Mouse (Mus musculus) gastrocnemius, postnatal 14 days (tissue): ENCODE results near the gene Ugt1a7c. TPM values are rescaled to one million over a fixed set of nuclear protein-coding genes. Genes with fewer than 3 reads are reported as not detected.

Source experiments
- total RNA-seq, 2 experiments: library from RNA; stranded (reverse); gene quantifications; 2 replicates each; pipeline ENCODE4 v1.2.3; 2021

Gene Ugt1a7c
- total RNA-seq, 2 experiments from 2014 or later, result 0.60 to 0.94 TPM

Other genes with a start within 250 kb of the Ugt1a7c start
- gene Dgkd, start 241.8 kb upstream of the Ugt1a7c start, total RNA-seq, result 10 to 100 TPM; 37.7 to 39.9 TPM
- gene Usp40, start 86.5 kb upstream of the Ugt1a7c start, total RNA-seq, result 10 to 100 TPM; 11.4 to 12.5 TPM
- gene Ugt1a10, start 39.7 kb upstream of the Ugt1a7c start, total RNA-seq, result not detected
- gene Ugt1a9, start 24.3 kb upstream of the Ugt1a7c start, total RNA-seq, result not detected
- gene Ugt1a8, start 7.2 kb upstream of the Ugt1a7c start, total RNA-seq, result not detected
- gene Ugt1a6b, start 8.2 kb downstream of the Ugt1a7c start, total RNA-seq, result under 1 TPM; 0.38 to 0.43 TPM
- 1 to 10 TPM; 2.1 to 2.4 TPM for gene Ugt1a6a, start 39.7 kb downstream of the Ugt1a7c start, total RNA-seq
- under 1 TPM; 0.14 to 0.33 TPM for gene Ugt1a5, start 71.0 kb downstream of the Ugt1a7c start, total RNA-seq
- gene Ugt1a2, start 105.5 kb downstream of the Ugt1a7c start, total RNA-seq, result not detected
- under 1 TPM; 0.22 to 0.39 TPM for gene Dnajb3, start 110.7 kb downstream of the Ugt1a7c start, total RNA-seq
- under 1 TPM in 1 of 2 experiments, not detected in 1; 0.12 TPM for gene Ugt1a1, start 116.9 kb downstream of the Ugt1a7c start, total RNA-seq
- not detected for gene Mroh2a, start 131.9 kb downstream of the Ugt1a7c start, total RNA-seq
- 10 to 100 TPM; 16.8 to 17.1 TPM for gene Hjurp, start 182.6 kb downstream of the Ugt1a7c start, total RNA-seq
- not detected for gene Trpm8, start 182.6 kb downstream of the Ugt1a7c start, total RNA-seq